Mouse (Mus musculus) liver, embryonic 14.5 days (tissue): Measurements from ENCODE around the gene Adamts17. TPM values are rescaled to one million over a fixed set of nuclear protein-coding genes. Genes with fewer than 3 reads are reported as not detected.

Experiments used
- ATAC-seq: fragments of 200-750 bp; cut with Nextera tagmentation; 2 replicates; pipeline ENCODE4 v1.8.0; 2017; ENCODE audit warnings: moderate number of reproducible peaks, mild to moderate bottlenecking, moderate library complexity; ENCODE audit not compliant: insufficient read depth
- DNase-seq, 3 experiments: peaks; one replicate each; pipeline ENCODE4 v3.0.0-alpha.2; 2012 to 2013; ENCODE audit warnings: low read depth in 3 of 3, low spot score in 3 of 3
- H3K27ac ChIP-seq: fragments of 300-500 bp; sonication (generic); 2 replicates; pipeline ENCODE4 v1.5.1; 2014; ENCODE audit warnings: moderate library complexity, mild to moderate bottlenecking, control low read depth, inconsistent platforms
- H3K27me3 ChIP-seq: fragments of 300-500 bp; sonication (generic); 2 replicates; pipeline ENCODE4 v1.6.1; 2014; ENCODE audit warnings: mild to moderate bottlenecking, low read length, moderate library complexity; ENCODE audit not compliant: control insufficient read depth, insufficient read depth
- H3K36me3 ChIP-seq: fragments of 300-500 bp; sonication (generic); replicated peaks from 2 replicates; pipeline ENCODE4 v1.6.1; 2014; ENCODE audit warnings: low read depth; ENCODE audit not compliant: control insufficient read depth, insufficient read depth
- H3K4me1 ChIP-seq, 2 experiments: fragments of 200-500 bp in 1 of 2; fragments of 300-500 bp in 1 of 2; sonication (generic) in 1 of 2; replicated peaks; 2 replicates each; pipeline ENCODE4 v1.6.1; 2012 to 2014; ENCODE audit warnings: antibody characterized with exemption in 1 of 2, inconsistent platforms in 1 of 2, low read length in 1 of 2; ENCODE audit not compliant: control insufficient read depth in 2 of 2, insufficient read depth in 2 of 2
- H3K4me2 ChIP-seq: fragments of 300-500 bp; sonication (generic); 2 replicates; pipeline ENCODE4 v1.6.1; 2014; ENCODE audit warnings: low read depth, mild to moderate bottlenecking, control low read depth, moderate library complexity
- H3K4me3 ChIP-seq, 2 experiments: fragments of 200-500 bp in 1 of 2; fragments of 300-500 bp in 1 of 2; sonication (generic) in 1 of 2; 2 replicates each; pipeline ENCODE4 v1.5.1; 2012 to 2014; ENCODE audit warnings: low read depth in 2 of 2, low read length in 2 of 2, mild to moderate bottlenecking in 2 of 2, control low read depth in 1 of 2, inconsistent platforms in 1 of 2, moderate library complexity in 1 of 2; ENCODE audit not compliant: insufficient read depth in 1 of 2
- H3K9ac ChIP-seq: fragments of 300-500 bp; sonication (generic); replicated peaks from 2 replicates; pipeline ENCODE4 v1.6.1; 2014; ENCODE audit warnings: mild to moderate bottlenecking, control low read depth, moderate library complexity
- H3K9me3 ChIP-seq: fragments of 300-500 bp; sonication (generic); 2 replicates; pipeline ENCODE4 v1.6.1; 2016; ENCODE audit warnings: low read length, mixed read lengths; ENCODE audit not compliant: control insufficient read depth
- CTCF ChIP-seq: IDR thresholded peaks from 2 replicates; pipeline ENCODE4 v1.5.1; 2016; ENCODE audit warnings: antibody characterized with exemption, low read depth, control low read depth
- EP300 ChIP-seq: IDR thresholded peaks from 2 replicates; pipeline ENCODE4 v1.6.1; 2016; ENCODE audit warnings: antibody characterized with exemption, low read depth
- WGBS: fragments of 180-500 bp; shearing (Covaris S2); extraction: QIAGEN DNeasy Blood & Tissue Kit; methylation state at CpG from one replicate; pipeline ENCODE4 v1.1.7; 2014; ENCODE audit not compliant: insufficient replicate concordance; 5-methylcytosine and 5-hydroxymethylcytosine counted together
- polyA plus RNA-seq, 2 experiments: library from polyadenylated mRNA; depleted of rRNA in 1 of 2; stranded (reverse) in 1 of 2; unstranded in 1 of 2; fragments of >200 nt; fragmentation: Nextera tagmentation in 1 of 2; extraction: Ambion mirVana in 1 of 2; gene quantifications; 2 replicates each; pipeline versions ENCODE4 v1.2.1 to v1.2.3; 2012 to 2014

Gene Adamts17
- polyA plus RNA-seq, 2 experiments: 0.15 TPM; not detected in 1

- peaks cover 22% of the 10 kb centered on the region for H3K27me3 ChIP-seq
- TF ChIP-seq CTCF (no peak), EP300 (no peak)
- peaks cover 0 to 3% of the 10 kb centered on the region in 2 experiments; a peak in 1 of 4 replicates for H3K4me1 ChIP-seq
- H3K9ac ChIP-seq: no peak overlapping the region
- WGBS: 51% methylated on average over 2 of the region's 2 CpGs
- H3K4me3 ChIP-seq: no peak overlapping the region
- DNase-seq (no peak), ATAC-seq (no peak)
- H3K9me3 ChIP-seq: no peaks in the 10 kb centered on the region
- no peaks in the 10 kb centered on the region for H3K36me3 ChIP-seq
- no peak overlapping the region for H3K27ac ChIP-seq
- no peak overlapping the region for H3K4me2 ChIP-seq
Observed at GRCm38 (mm10) chr7:66843846-66844245, 4.3 kb downstream of the Adamts17 start.

DNA sequence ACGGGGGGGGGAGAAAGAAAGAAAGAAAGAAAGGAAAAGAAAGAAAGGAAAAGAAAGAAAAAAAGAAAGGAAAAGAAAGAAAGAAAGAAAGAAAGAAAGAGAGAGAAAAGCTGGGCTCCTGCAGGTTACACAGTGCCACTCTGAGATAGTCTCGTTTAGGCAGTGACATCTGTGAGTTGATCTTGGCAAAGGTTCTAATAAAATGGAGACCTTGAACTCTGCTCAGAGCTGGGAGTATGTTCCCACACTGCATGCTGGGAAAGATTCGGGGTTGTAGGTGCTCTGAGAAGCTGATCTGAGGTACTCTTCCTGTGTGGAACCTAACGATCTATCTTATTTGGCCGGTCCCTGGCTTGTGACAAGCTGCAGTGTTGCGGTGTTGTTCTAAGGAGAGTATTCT, 7.0 kb downstream of the Adamts17 start:
- no peaks in the 10 kb centered on the region for H3K36me3 ChIP-seq
- no peaks in the 10 kb centered on the region for H3K9me3 ChIP-seq
- no peak overlapping the region for H3K4me3 ChIP-seq
- ATAC-seq: no peak
- TF ChIP-seq EP300 (no peak), CTCF (no peak)
- no peaks in the 10 kb centered on the region for H3K27me3 ChIP-seq
- no peak overlapping the region for H3K27ac ChIP-seq
- H3K4me2 ChIP-seq: no peak overlapping the region
- H3K4me1 ChIP-seq: peaks cover 0 to 3% of the 10 kb centered on the region in 2 experiments; a peak in 1 of 4 replicates
- no peak for DNase-seq
- H3K9ac ChIP-seq: no peak overlapping the region
- 53% methylated on average over 6 of the region's 6 CpGs for whole genome bisulfite sequencing

DNA sequence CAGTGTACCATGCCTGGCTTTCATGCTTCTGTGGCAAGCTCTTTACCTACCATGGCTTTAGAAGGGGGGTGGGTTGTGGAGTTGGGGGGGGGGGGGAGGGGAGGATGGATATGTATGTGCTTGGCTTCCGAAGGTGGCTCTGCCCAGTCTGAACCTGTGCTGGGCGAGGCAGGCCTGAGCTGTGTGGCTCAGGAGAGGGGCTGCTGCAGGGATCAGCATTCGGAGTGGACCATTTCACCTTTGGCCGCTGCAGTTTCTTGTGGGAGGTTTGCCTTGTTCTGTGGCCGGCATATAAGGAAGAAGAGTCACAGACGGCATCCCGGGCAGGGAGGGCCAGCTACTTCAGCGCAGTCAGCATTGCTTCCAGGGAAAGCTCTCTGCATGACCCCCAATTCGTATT, 7.8 kb downstream of the Adamts17 start:
- no peak overlapping the region for H3K4me3 ChIP-seq
- H3K36me3 ChIP-seq: no peaks in the 10 kb centered on the region
- no peak for ATAC-seq
- no peaks in the 10 kb centered on the region for H3K27me3 ChIP-seq
- H3K4me1 ChIP-seq: peaks cover 0 to 3% of the 10 kb centered on the region in 2 experiments; a peak in 1 of 4 replicates
- 57% methylated on average over 9 of the region's 9 CpGs for WGBS
- no peak for DNase-seq
- no peak overlapping the region for H3K4me2 ChIP-seq
- no peak overlapping the region for H3K27ac ChIP-seq
- no peak for TF ChIP-seq EP300
- no peak overlapping the region for H3K9ac ChIP-seq
- H3K9me3 ChIP-seq: no peaks in the 10 kb centered on the region

DNA sequence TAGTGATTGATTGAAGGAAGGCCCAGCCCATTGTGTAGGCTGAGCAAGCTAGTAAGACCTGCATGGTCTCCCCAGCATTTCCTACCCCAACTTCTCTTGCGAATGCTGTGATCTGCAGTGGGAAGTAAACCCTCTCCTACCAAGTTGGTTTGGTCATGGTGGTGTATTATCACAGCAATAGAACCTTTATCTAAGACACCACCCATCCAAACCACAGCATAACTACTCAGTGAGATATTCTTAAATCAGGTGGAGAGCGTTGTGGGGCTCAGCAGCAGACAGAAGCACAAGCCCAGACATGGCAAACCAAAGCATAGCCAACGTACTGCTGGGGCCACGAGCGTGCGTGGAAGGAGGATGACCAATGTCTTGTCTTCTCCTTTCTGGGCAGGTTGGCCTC, 9.8 kb downstream of the Adamts17 start:
- no peak for DNase-seq
- H3K36me3 ChIP-seq: no peaks in the 10 kb centered on the region
- H3K4me2 ChIP-seq: no peak overlapping the region
- H3K9me3 ChIP-seq: no peaks in the 10 kb centered on the region
- ATAC-seq: no peak
- H3K4me3 ChIP-seq: no peak overlapping the region
- no peaks in the 10 kb centered on the region for H3K27me3 ChIP-seq
- TF ChIP-seq CTCF (no peak), EP300 (no peak)
- H3K9ac ChIP-seq: no peak overlapping the region
- H3K27ac ChIP-seq: no peak overlapping the region
- 51% methylated on average over 6 of the region's 6 CpGs for WGBS
- peaks cover 0 to 3% of the 10 kb centered on the region in 2 experiments; a peak in 1 of 4 replicates for H3K4me1 ChIP-seq

- DNase-seq: no peak
- H3K27me3 ChIP-seq: no peaks in the 10 kb centered on the region
- H3K9ac ChIP-seq: no peak overlapping the region
- no peak for TF ChIP-seq CTCF
- TF ChIP-seq EP300: no peak
- no peaks in the 10 kb centered on the region for H3K9me3 ChIP-seq
- H3K4me1 ChIP-seq: no peaks in the 10 kb centered on the region
- no peak for ATAC-seq
- WGBS: 32% methylated on average over 3 of the region's 3 CpGs
- no peak overlapping the region for H3K4me3 ChIP-seq
- H3K36me3 ChIP-seq: no peaks in the 10 kb centered on the region
- no peak overlapping the region for H3K27ac ChIP-seq
- H3K4me2 ChIP-seq: no peak overlapping the region
Observed at GRCm38 (mm10) chr7:66852164-66852563, 12.6 kb downstream of the Adamts17 start.
